Mouse (Mus musculus) liver, embryonic 11.5 days (tissue): ENCODE results near the gene Trnt1. TPM values are rescaled to one million over a fixed set of nuclear protein-coding genes. Genes with fewer than 3 reads are reported as not detected.

Source experiments
- ATAC-seq: fragments of 200-750 bp; cut with Nextera tagmentation; replicated peaks from 2 replicates; pipeline ENCODE4 v1.8.0; 2017; ENCODE audit warnings: moderate number of reproducible peaks, mild to moderate bottlenecking, moderate TSS enrichment, moderate library complexity; ENCODE audit not compliant: low FRiP score
- DNase-seq: peaks from one replicate; pipeline ENCODE4 v3.0.0-alpha.2; 2017; ENCODE audit warnings: low spot score
- H3K27ac ChIP-seq: fragments of 300-500 bp; sonication (generic); 2 replicates; pipeline ENCODE4 v1.5.1; 2014; ENCODE audit warnings: mild to moderate bottlenecking, low read depth, low read length, control low read depth
- H3K27me3 ChIP-seq: fragments of 300-500 bp; sonication (generic); replicated peaks from 2 replicates; pipeline ENCODE4 v1.6.1; 2014; ENCODE audit warnings: low read length, mixed read lengths; ENCODE audit not compliant: control insufficient read depth, insufficient read depth
- H3K36me3 ChIP-seq: fragments of 300-500 bp; sonication (generic); 2 replicates; pipeline ENCODE4 v1.6.1; 2014; ENCODE audit warnings: mild to moderate bottlenecking, low read length, moderate library complexity, mixed read lengths; ENCODE audit not compliant: control insufficient read depth, insufficient read depth
- H3K4me1 ChIP-seq: fragments of 300-500 bp; sonication (generic); replicated peaks from 2 replicates; pipeline ENCODE4 v1.6.1; 2014; ENCODE audit warnings: low read length, mixed read lengths; ENCODE audit not compliant: control insufficient read depth, insufficient read depth
- H3K4me2 ChIP-seq: fragments of 300-500 bp; sonication (generic); 2 replicates; pipeline ENCODE4 v1.6.1; 2014; ENCODE audit warnings: mild to moderate bottlenecking, control low read depth, moderate library complexity
- H3K4me3 ChIP-seq: fragments of 300-500 bp; sonication (generic); 2 replicates; pipeline ENCODE4 v1.5.1; 2014; ENCODE audit warnings: low read depth, low read length, control low read depth
- H3K9ac ChIP-seq: fragments of 300-500 bp; sonication (generic); 2 replicates; pipeline ENCODE4 v1.6.1; 2014; ENCODE audit warnings: low read depth, low read length, control low read depth
- H3K9me3 ChIP-seq: fragments of 300-500 bp; sonication (generic); 2 replicates; pipeline ENCODE4 v1.6.1; 2016; ENCODE audit warnings: low read length, inconsistent platforms, mixed read lengths; ENCODE audit not compliant: control insufficient read depth
- WGBS: fragments of 180-500 bp; shearing (Covaris S2); extraction: QIAGEN DNeasy Blood & Tissue Kit; methylation state at CpG from one replicate; pipeline ENCODE4 v1.1.7; 2014; 5-methylcytosine and 5-hydroxymethylcytosine counted together
- polyA plus RNA-seq: library from polyadenylated mRNA; unstranded; fragments of >200 nt; fragmentation: Nextera tagmentation; extraction: Ambion mirVana; gene quantifications from 2 replicates; pipeline ENCODE4 v1.2.1, GENCODE M21; 2014

Trnt1 gene
- polyA plus RNA-seq, 1 experiment from 2014 or later, result 82.3 TPM

DNA sequence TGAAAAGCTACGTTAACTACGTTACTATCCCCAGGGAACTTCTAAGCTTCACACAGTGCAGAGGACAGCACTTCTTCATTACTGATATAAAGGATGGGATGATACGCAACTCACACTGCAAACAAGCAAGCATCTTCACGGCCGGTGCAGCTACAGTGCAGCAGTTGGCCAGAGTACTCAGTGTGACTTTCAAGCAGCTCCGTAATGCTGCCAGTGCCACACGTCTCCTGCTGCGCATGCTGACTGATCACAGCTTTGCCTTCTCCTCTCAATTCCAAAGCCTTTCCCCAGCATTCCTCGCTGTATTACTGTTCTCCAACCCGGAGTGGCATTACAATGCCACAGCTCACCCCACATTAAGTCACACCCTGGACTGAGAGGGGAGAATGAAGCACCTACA is 24.7 kb downstream of the Trnt1 start:
- no peak overlapping the region for H3K9ac ChIP-seq
- H3K27ac ChIP-seq, result no peak overlapping the region
- DNase-seq (no peak), ATAC-seq (no peak)
- no peak overlapping the region for H3K4me3 ChIP-seq
- H3K9me3 ChIP-seq, result no peaks in the 10 kb centered on the region
- 93% methylated on average over 10 of the region's 10 CpGs for WGBS
- peaks cover 10% of the 10 kb centered on the region for H3K36me3 ChIP-seq
- no peak overlapping the region for H3K4me2 ChIP-seq
- H3K27me3 ChIP-seq, result no peaks in the 10 kb centered on the region
- H3K4me1 ChIP-seq, result 0 out of 2 replicates have a peak, but pooled peaks cover 2% of the 10 kb centered on the region

DNA sequence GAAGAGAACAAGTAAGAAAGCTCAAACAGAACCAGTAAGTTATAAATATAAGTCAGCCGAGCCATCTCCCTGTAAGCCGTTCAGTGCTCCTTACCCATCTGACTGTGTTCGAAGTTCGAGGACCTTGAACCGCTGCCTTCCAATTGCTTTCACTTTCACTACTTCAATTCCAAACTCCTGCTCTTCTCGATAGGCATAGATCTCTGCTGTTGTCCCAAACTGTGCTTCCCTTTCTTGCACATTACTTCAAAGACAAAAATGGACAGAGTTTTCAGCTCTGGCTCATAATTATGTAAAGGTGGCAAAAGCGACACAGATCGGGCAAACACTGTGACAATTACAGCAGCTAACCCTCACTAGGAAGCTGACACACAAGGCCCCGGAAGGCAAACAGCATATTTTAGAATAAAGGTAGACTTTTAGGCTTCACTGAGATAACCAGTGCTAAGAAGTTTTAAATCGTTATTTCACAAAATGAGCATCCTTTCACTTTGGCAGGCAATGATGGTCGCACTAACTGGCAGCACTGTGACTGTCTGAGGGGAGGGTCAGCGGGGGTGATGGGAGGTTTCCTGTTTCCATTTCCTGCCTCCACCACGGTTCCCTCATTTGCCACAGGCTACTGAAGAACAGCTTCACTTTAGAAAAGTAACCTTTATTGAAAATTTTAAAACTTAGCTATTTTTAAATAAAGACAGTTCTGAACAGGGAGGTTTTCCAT is 25.3 kb downstream of the Trnt1 start:
- Histone ChIP-seq H3K27me3 (no peaks in the 10 kb centered on the region), H3K36me3 (peaks cover 10% of the 10 kb centered on the region), H3K4me3 (no peak overlapping the region), H3K4me2 (no peak overlapping the region), H3K4me1 (peaks cover 5% of the 10 kb centered on the region; the same call in 1 of the 2 replicates), H3K9ac (no peak overlapping the region), H3K27ac (no peak overlapping the region), H3K9me3 (no peaks in the 10 kb centered on the region)
- no peak for DNase-seq
- ATAC-seq, result no peak
- WGBS, result 77% methylated on average over 13 of the region's 13 CpGs

DNA sequence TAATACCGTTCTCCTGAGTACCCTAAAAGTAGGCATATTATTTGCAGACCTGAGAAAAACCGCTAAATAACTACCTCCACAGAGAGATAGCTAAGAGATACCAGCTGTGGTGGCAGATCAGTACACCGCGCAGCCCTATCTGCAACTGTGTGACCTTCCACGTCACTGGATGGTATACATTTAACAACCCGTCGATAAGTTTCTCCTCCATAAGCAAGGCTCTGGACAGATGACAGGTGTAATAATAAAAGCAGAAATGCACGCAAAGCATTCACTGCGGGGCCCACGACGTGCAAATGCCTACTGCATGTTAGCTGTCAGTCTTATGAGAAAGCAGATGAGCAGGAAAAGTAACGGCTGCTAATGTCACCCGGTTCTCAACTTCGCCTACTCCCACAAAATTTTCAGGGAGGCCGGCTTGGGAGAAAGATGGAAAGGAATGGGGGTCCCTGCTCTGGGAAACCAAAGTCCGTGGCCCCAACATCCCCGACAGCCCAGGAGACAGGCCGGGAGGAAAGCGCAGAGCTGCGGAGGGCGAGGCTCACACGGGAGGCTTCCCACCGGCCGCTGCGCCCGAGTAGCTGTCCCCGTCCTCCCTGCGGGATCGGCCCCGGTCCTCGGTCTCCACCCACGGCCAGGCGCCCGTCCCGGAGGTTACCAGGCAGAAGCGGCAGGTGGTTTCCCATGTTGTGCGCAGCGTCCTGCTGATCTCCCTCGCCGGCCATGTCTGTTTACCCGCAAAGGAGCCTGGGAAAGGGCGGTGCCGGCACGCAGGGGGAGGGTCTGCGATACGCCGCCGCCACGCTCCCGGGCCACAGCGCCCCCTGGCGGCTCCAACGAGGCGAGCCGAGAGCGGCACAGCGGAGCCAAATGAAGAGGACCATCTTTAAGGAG is 30.7 kb downstream of the Trnt1 start, which contains the start of gene Crbn:
Gene Crbn, minus strand, starts transcription at position 745 of the 894 bp plus-strand sequence.
- DNase-seq (peak; percentile 91), ATAC-seq (peak; percentile 94)
- under 1% methylated on average over 57 of the region's 57 CpGs for WGBS
- Histone ChIP-seq H3K4me3 (peak within 1 kb of the TSS; percentile 86), H3K4me1 (peaks cover 5% of the 10 kb centered on the region; the same call in 1 of the 2 replicates), H3K36me3 (peaks cover 3% of the 10 kb centered on the region; the same call in 1 of the 2 replicates), H3K9ac (peak within 1 kb of the TSS; percentile 78), H3K27me3 (no peaks in the 10 kb centered on the region), H3K27ac (no peak within 1 kb of the TSS), H3K4me2 (peak within 1 kb of the TSS; percentile 61), H3K9me3 (no peaks in the 10 kb centered on the region)

DNA sequence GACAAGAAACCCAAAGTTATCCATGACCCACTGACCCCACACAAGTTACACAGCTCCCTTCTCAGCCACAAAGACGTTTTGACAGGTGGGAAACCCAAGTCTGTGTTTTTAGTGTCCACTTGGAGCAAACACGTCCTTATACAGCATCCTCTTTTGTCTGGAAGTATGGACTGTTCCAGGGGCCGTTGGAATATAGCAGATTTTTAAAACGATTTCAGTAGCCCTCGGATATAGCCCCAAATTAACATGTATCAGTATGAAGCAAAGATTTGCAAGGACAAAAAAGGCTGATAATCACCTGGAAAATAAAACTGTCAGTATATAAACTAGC is 31.3 kb downstream of the Trnt1 start:
- Histone ChIP-seq H3K9ac (no peak overlapping the region; the same call in 1 of the 2 replicates), H3K27me3 (no peaks in the 10 kb centered on the region), H3K9me3 (no peaks in the 10 kb centered on the region), H3K27ac (no peak overlapping the region), H3K4me3 (peak overlapping the region; percentile 86), H3K4me2 (peak overlapping the region; percentile 29; the same call in 1 of the 2 replicates), H3K4me1 (peaks cover 5% of the 10 kb centered on the region; the same call in 1 of the 2 replicates), H3K36me3 (no peaks in the 10 kb centered on the region)
- DNase-seq (no peak), ATAC-seq (no peak)
- 55% methylated on average over 5 of the region's 5 CpGs for WGBS

DNA sequence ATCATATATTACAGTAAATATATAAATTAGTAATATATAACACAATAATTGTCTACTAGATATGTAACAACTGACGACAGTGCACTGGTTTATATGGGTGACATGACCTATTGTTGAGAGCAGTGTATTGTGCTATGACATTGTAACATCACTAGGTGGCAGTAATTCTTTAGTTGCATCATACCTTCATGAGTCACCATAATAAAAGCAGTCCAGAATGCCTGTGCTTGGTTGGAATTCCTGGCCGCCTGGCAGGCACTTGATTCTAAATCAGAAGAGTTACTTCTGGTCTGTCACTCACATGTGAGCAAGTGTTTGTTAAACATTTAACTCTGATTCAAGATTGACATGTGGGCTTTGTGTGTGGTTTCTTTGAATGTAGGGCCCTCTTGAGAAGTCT is 36.0 kb downstream of the Trnt1 start:
- DNase-seq (no peak), ATAC-seq (no peak)
- Histone ChIP-seq H3K4me2 (no peak overlapping the region), H3K9me3 (no peaks in the 10 kb centered on the region), H3K9ac (no peak overlapping the region), H3K27ac (no peak overlapping the region), H3K4me1 (no peaks in the 10 kb centered on the region), H3K36me3 (no peaks in the 10 kb centered on the region), H3K4me3 (no peak overlapping the region), H3K27me3 (no peaks in the 10 kb centered on the region)
- 35% methylated on average over 2 of the region's 2 CpGs for WGBS

DNA sequence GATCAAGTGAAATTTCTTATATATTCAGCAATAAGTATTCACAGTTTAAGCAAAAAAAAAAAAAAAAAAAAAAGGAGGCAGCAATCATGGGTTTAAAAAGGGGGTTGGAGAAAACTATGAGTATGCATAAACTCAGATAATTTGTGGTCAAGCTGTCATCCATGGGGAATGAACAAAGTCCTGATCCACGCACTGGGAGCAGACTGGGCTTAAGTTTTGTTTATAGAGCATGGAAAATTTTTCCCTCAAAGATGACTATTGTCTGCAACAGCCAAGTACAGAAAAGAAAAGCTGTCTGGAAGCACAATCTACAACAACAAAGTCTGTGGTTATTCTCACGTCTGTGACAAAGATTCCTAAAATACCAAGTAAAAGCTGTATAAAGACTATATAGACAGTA is 40.2 kb downstream of the Trnt1 start:
- Histone ChIP-seq H3K4me3 (no peak overlapping the region), H3K4me2 (no peak overlapping the region), H3K9ac (no peak overlapping the region), H3K4me1 (no peaks in the 10 kb centered on the region), H3K36me3 (no peaks in the 10 kb centered on the region), H3K27ac (no peak overlapping the region), H3K9me3 (no peaks in the 10 kb centered on the region), H3K27me3 (no peaks in the 10 kb centered on the region)
- DNase-seq (no peak), ATAC-seq (no peak)
- WGBS, result 65% methylated on average over 2 of the region's 2 CpGs

DNA sequence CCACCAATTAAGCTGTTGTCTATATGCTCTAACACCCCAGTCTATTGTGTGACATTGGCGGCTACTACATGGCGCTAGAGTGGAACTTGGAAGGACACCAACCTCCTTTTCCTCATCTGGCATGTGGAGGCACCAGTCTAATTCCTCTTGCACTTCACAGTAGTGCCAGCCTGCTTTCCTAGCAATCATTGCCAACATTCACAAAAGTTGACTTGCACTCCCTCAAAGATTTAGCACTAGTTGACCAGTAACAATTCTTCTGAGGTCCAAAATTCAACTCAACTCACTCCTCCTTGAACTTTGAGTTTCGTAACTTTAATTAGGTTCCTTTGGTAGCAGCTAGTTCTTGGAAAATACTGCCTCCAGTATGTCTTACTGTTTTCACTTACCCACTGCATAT is 41.8 kb downstream of the Trnt1 start:
- DNase-seq, result no peak
- Histone ChIP-seq H3K36me3 (no peaks in the 10 kb centered on the region), H3K27me3 (no peaks in the 10 kb centered on the region), H3K4me2 (no peak overlapping the region), H3K9ac (no peak overlapping the region), H3K4me3 (no peak overlapping the region), H3K27ac (no peak overlapping the region), H3K9me3 (no peaks in the 10 kb centered on the region), H3K4me1 (no peaks in the 10 kb centered on the region)
- WGBS, result 91% methylated on average over 3 of the region's 3 CpGs
- no peak for ATAC-seq

DNA sequence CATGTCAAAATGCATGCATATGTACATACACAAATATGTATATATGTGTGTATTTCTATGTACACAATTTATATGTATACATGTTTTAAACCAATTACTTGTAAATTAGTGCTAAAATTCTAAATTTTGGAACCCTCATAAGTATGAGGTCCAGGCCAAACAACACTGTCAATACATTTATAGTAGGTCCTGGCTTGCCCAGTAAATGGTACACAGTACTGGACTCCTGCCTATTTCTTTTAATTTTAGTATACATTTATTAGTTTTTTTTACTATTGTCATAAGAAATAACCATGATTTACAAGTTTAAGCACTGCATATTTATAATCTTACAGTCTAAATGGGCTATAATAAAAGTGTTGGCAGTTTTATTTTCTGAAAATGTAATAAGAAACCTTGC is 50.3 kb downstream of the Trnt1 start:
- H3K36me3 ChIP-seq, result no peaks in the 10 kb centered on the region
- ATAC-seq, result no peak
- no peak overlapping the region for H3K4me3 ChIP-seq
- H3K27ac ChIP-seq, result no peak overlapping the region
- H3K27me3 ChIP-seq, result no peaks in the 10 kb centered on the region
- DNase-seq, result no peak
- H3K9me3 ChIP-seq, result no peaks in the 10 kb centered on the region
- no peak overlapping the region for H3K9ac ChIP-seq
- no peak overlapping the region for H3K4me2 ChIP-seq
- no peaks in the 10 kb centered on the region for H3K4me1 ChIP-seq
